Mouse (Mus musculus): ENCODE measurements around the gene C1qa. TPM values are rescaled to one million over a fixed set of nuclear protein-coding genes. Genes with fewer than 3 reads are reported as not detected.

The C1qa gene
- total RNA-seq, 1 experiment, result not detected

GRCm38 (mm10) chr4:136904767-136905539 lies 6.3 kb upstream of the C1qa start:
- H3K27ac ChIP-seq (ENCODE audit: insufficient read depth, low read depth, low read length, poor library complexity, severe bottlenecking), result no peak overlapping the region
- H3K9me3 ChIP-seq (ENCODE audit: control insufficient read depth, insufficient read depth, low read depth, low read length), result no peaks in the 10 kb centered on the region
- in situ Hi-C loops (cut with MboI; ENCODE audit: low sequenced_read_pairs in 2 of 2, unreplicated experiment in 2 of 2), result no loop called here
- no peak for TF ChIP-seq ZC3H11A (IDR thresholded peaks at IDR 0.05; ENCODE audit: borderline replicate concordance, low read depth, low read length)
- TF ChIP-seq ZNF384 (IDR thresholded peaks at IDR 0.05; ENCODE audit: low read depth, low read length), result no peak
- no peak for TF ChIP-seq HCFC1 (IDR thresholded peaks at IDR 0.05; ENCODE audit: borderline replicate concordance, insufficient read depth, low read length)
- no peak for TF ChIP-seq MAFK (IDR thresholded peaks at IDR 0.05; ENCODE audit: insufficient read depth, low read depth, low read length)
- TF ChIP-seq CHD2 (IDR thresholded peaks at IDR 0.05; ENCODE audit: low read depth, low read length), result no peak
- no peaks in the 10 kb centered on the region for H3K36me3 ChIP-seq (ENCODE audit: control insufficient read depth, insufficient read depth, low read length, poor library complexity, severe bottlenecking)
- no peak overlapping the region for H3K9ac ChIP-seq (ENCODE audit: insufficient read depth, low read depth, low read length, poor library complexity, severe bottlenecking)
- H3K4me3 ChIP-seq (ENCODE audit: insufficient read depth in 1 of 2, low read depth in 1 of 2, low read length in 2 of 2, poor library complexity in 1 of 2, severe bottlenecking in 1 of 2), result peak overlapping the region; percentile 35 to 42; a peak in 2 of 4 replicates
- H3K4me1 ChIP-seq (ENCODE audit: control insufficient read depth in 2 of 2, insufficient read depth in 2 of 2, low read length in 2 of 2, poor library complexity in 1 of 2), result peaks cover 2 to 10% of the 10 kb centered on the region in 2 experiments; a peak in 2 of 4 replicates
- DNase-seq (ENCODE audit: low read depth, low spot score), result no peak

GRCm38 (mm10) chr4:136899154-136899553 lies 551 bp upstream of the C1qa start:
- no peak overlapping the region for H3K27ac ChIP-seq (ENCODE audit: insufficient read depth, low read depth, low read length, poor library complexity, severe bottlenecking)
- H3K9ac ChIP-seq (ENCODE audit: insufficient read depth, low read depth, low read length, poor library complexity, severe bottlenecking), result no peak overlapping the region
- no peaks in the 10 kb centered on the region for H3K36me3 ChIP-seq (ENCODE audit: control insufficient read depth, insufficient read depth, low read length, poor library complexity, severe bottlenecking)
- TF ChIP-seq CHD2 (IDR thresholded peaks at IDR 0.05; ENCODE audit: low read depth, low read length) (no peak), ZC3H11A (IDR thresholded peaks at IDR 0.05; ENCODE audit: borderline replicate concordance, low read depth, low read length) (no peak), MAFK (IDR thresholded peaks at IDR 0.05; ENCODE audit: insufficient read depth, low read depth, low read length) (no peak), HCFC1 (IDR thresholded peaks at IDR 0.05; ENCODE audit: borderline replicate concordance, insufficient read depth, low read length) (no peak), ZNF384 (IDR thresholded peaks at IDR 0.05; ENCODE audit: low read depth, low read length) (no peak)
- in situ Hi-C loops (cut with MboI; ENCODE audit: low sequenced_read_pairs in 2 of 2, unreplicated experiment in 2 of 2), result no loop called here
- no peak for DNase-seq (ENCODE audit: low read depth, low spot score)
- no peaks in the 10 kb centered on the region for H3K9me3 ChIP-seq (ENCODE audit: control insufficient read depth, insufficient read depth, low read depth, low read length)
- no peak overlapping the region for H3K4me3 ChIP-seq (ENCODE audit: insufficient read depth in 1 of 2, low read depth in 1 of 2, low read length in 2 of 2, poor library complexity in 1 of 2, severe bottlenecking in 1 of 2)
- peaks cover 2 to 17% of the 10 kb centered on the region in 2 experiments; a peak in 1 of 4 replicates for H3K4me1 ChIP-seq (ENCODE audit: control insufficient read depth in 2 of 2, insufficient read depth in 2 of 2, low read length in 2 of 2, poor library complexity in 1 of 2)

GRCm38 (mm10) chr4:136898084-136898598 lies 462 bp downstream of the C1qa start:
- DNase-seq (ENCODE audit: low read depth, low spot score), result no peak
- H3K36me3 ChIP-seq (ENCODE audit: control insufficient read depth, insufficient read depth, low read length, poor library complexity, severe bottlenecking), result no peaks in the 10 kb centered on the region
- no peak overlapping the region for H3K27ac ChIP-seq (ENCODE audit: insufficient read depth, low read depth, low read length, poor library complexity, severe bottlenecking)
- H3K4me1 ChIP-seq (ENCODE audit: control insufficient read depth in 2 of 2, insufficient read depth in 2 of 2, low read length in 2 of 2, poor library complexity in 1 of 2), result peaks cover 2 to 17% of the 10 kb centered on the region in 2 experiments; a peak in 1 of 4 replicates
- H3K9ac ChIP-seq (ENCODE audit: insufficient read depth, low read depth, low read length, poor library complexity, severe bottlenecking), result no peak overlapping the region
- H3K4me3 ChIP-seq (ENCODE audit: insufficient read depth in 1 of 2, low read depth in 1 of 2, low read length in 2 of 2, poor library complexity in 1 of 2, severe bottlenecking in 1 of 2), result no peak overlapping the region
- in situ Hi-C loops (cut with MboI; ENCODE audit: low sequenced_read_pairs in 2 of 2, unreplicated experiment in 2 of 2), result no loop called here
- TF ChIP-seq ZC3H11A (IDR thresholded peaks at IDR 0.05; ENCODE audit: borderline replicate concordance, low read depth, low read length) (no peak), ZNF384 (IDR thresholded peaks at IDR 0.05; ENCODE audit: low read depth, low read length) (no peak), HCFC1 (IDR thresholded peaks at IDR 0.05; ENCODE audit: borderline replicate concordance, insufficient read depth, low read length) (no peak), MAFK (IDR thresholded peaks at IDR 0.05; ENCODE audit: insufficient read depth, low read depth, low read length) (no peak), CHD2 (IDR thresholded peaks at IDR 0.05; ENCODE audit: low read depth, low read length) (no peak)
- H3K9me3 ChIP-seq (ENCODE audit: control insufficient read depth, insufficient read depth, low read depth, low read length), result no peaks in the 10 kb centered on the region

- in situ Hi-C loops (cut with MboI; ENCODE audit: low sequenced_read_pairs in 2 of 2, unreplicated experiment in 2 of 2), result no loop called here
- H3K9me3 ChIP-seq (ENCODE audit: control insufficient read depth, insufficient read depth, low read depth, low read length), result no peaks in the 10 kb centered on the region
- no peak overlapping the region for H3K27ac ChIP-seq (ENCODE audit: insufficient read depth, low read depth, low read length, poor library complexity, severe bottlenecking)
- H3K4me1 ChIP-seq (ENCODE audit: control insufficient read depth in 2 of 2, insufficient read depth in 2 of 2, low read length in 2 of 2, poor library complexity in 1 of 2), result peaks cover 2 to 17% of the 10 kb centered on the region in 2 experiments; a peak in 1 of 4 replicates
- H3K9ac ChIP-seq (ENCODE audit: insufficient read depth, low read depth, low read length, poor library complexity, severe bottlenecking), result no peak overlapping the region
- no peak overlapping the region for H3K4me3 ChIP-seq (ENCODE audit: insufficient read depth in 1 of 2, low read depth in 1 of 2, low read length in 2 of 2, poor library complexity in 1 of 2, severe bottlenecking in 1 of 2)
- no peaks in the 10 kb centered on the region for H3K36me3 ChIP-seq (ENCODE audit: control insufficient read depth, insufficient read depth, low read length, poor library complexity, severe bottlenecking)
- no peak for TF ChIP-seq ZC3H11A (IDR thresholded peaks at IDR 0.05; ENCODE audit: borderline replicate concordance, low read depth, low read length)
- TF ChIP-seq HCFC1 (IDR thresholded peaks at IDR 0.05; ENCODE audit: borderline replicate concordance, insufficient read depth, low read length), result no peak
- TF ChIP-seq ZNF384 (IDR thresholded peaks at IDR 0.05; ENCODE audit: low read depth, low read length), result no peak
- no peak for TF ChIP-seq MAFK (IDR thresholded peaks at IDR 0.05; ENCODE audit: insufficient read depth, low read depth, low read length)
- no peak for DNase-seq (ENCODE audit: low read depth, low spot score)
Observed at GRCm38 (mm10) chr4:136896461-136896860, 2.1 kb downstream of the C1qa start.

Data from ES-E14 (cell line).